Mouse (Mus musculus) bone marrow macrophage, adult 2 months (primary cell): ENCODE measurements around the gene Trip11. TPM values are rescaled to one million over a fixed set of nuclear protein-coding genes. Genes with fewer than 3 reads are reported as not detected.

Experiments used
- H3K27ac ChIP-seq: 2 replicates; pipeline ENCODE4 v1.5.1; 2012; ENCODE audit warnings: low read depth, low read length; ENCODE audit not compliant: insufficient read depth
- H3K4me1 ChIP-seq: 2 replicates; pipeline ENCODE4 v1.6.1; 2012; ENCODE audit warnings: low read length; ENCODE audit not compliant: control insufficient read depth, insufficient read depth
- H3K4me3 ChIP-seq: 2 replicates; pipeline ENCODE4 v1.5.1; 2012; ENCODE audit warnings: mild to moderate bottlenecking, low read length, moderate library complexity; ENCODE audit not compliant: insufficient read depth
- CTCF ChIP-seq: IDR thresholded peaks from 2 replicates; pipeline ENCODE4 v1.5.1; 2012; ENCODE audit warnings: low read depth, mild to moderate bottlenecking, low read length, moderate library complexity
- POLR2A ChIP-seq: IDR thresholded peaks from 2 replicates; pipeline ENCODE4 v1.6.1; 2012; ENCODE audit warnings: mild to moderate bottlenecking, low read depth, low read length, borderline replicate concordance
- polyA plus RNA-seq: library from polyadenylated mRNA; stranded (reverse); fragments of >200 nt; gene quantifications from 2 replicates; pipeline ENCODE4 v1.2.4, GENCODE M21; 2012; ENCODE audit not compliant: missing spikeins, insufficient read depth, insufficient read length

Gene Trip11
- polyA plus RNA-seq, 1 experiment: 23.5 TPM

DNA sequence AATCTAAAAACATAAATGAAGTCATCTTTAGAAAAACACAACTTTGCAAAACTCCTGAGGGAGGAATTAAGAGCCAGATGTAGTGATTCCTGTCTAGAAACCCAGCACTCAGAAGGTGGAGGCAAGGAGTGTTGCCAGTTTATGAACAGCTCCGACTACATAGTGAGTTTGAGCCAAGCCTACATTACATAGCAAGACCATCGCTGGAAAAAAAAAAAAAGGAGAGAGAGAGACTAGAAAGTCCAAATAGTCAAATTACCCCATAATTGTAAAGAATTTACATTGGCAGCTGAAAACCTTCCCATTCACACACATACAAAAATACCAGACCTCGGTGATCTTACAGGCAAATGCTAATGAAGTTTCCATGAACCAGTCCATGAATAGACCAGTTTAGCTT, 123.8 kb downstream of the Trip11 start:
- Histone ChIP-seq H3K4me3 (no peak overlapping the region), H3K27ac (no peak overlapping the region), H3K4me1 (no peaks in the 10 kb centered on the region)
- TF ChIP-seq POLR2A (no peak), CTCF (no peak)

Other genes with a start within 250 kb of the Trip11 start
- gene Tc2n, start 194.7 kb downstream of the Trip11 start, polyA plus RNA-seq: 0.15 TPM in 1 of 2 replicates, not detected in the other
- gene Fbln5, start 94.2 kb downstream of the Trip11 start, polyA plus RNA-seq: 0.84 and 1.0 TPM in 2 replicates
- 39.5 and 43.3 TPM in 2 replicates for gene Atxn3, start 45.0 kb upstream of the Trip11 start, polyA plus RNA-seq
- gene Cpsf2, start 62.7 kb upstream of the Trip11 start, polyA plus RNA-seq: 22.2 and 22.4 TPM in 2 replicates
- not detected in 2 replicates for gene Slc24a4, start 215.5 kb upstream of the Trip11 start, polyA plus RNA-seq